Mouse (Mus musculus): Measurements from ENCODE around the gene Phactr1. TPM values are rescaled to one million over a fixed set of nuclear protein-coding genes. Genes with fewer than 3 reads are reported as not detected.

The Phactr1 gene
- total and polyA plus RNA-seq, 3 experiments = not detected

- Histone ChIP-seq H3K27ac (ENCODE audit: control insufficient read depth, low read depth, low read length) (no peak overlapping the region), H3K4me3 (ENCODE audit: control insufficient read depth in 1 of 2, insufficient read depth in 1 of 2, low read depth in 2 of 2, low read length in 2 of 2) (no peak overlapping the region), H3K27me3 (ENCODE audit: control insufficient read depth in 1 of 2, insufficient read depth in 2 of 2, low read length in 2 of 2) (no peaks in the 10 kb centered on the region), H3K9ac (ENCODE audit: control insufficient read depth, low read depth, low read length, poor library complexity, severe bottlenecking) (no peak overlapping the region), H3K9me3 (replicated peaks; ENCODE audit: insufficient read depth, low read length) (no peaks in the 10 kb centered on the region), H3K4me1 (ENCODE audit: control insufficient read depth in 1 of 2, insufficient read depth in 2 of 2, low read length in 2 of 2) (no peaks in the 10 kb centered on the region), H3K36me3 (ENCODE audit: control insufficient read depth in 1 of 2, insufficient read depth in 2 of 2, low read length in 2 of 2) (no peaks in the 10 kb centered on the region), H3K79me2 (ENCODE audit: control insufficient read depth, insufficient read depth, low read length, poor library complexity) (no peaks in the 10 kb centered on the region)
- TF ChIP-seq TAL1 (IDR thresholded peaks at IDR 0.05; ENCODE audit: low read length) = no peak
- TF ChIP-seq ZMIZ1 (IDR thresholded peaks at IDR 0.05; ENCODE audit: low read depth, low read length) = no peak
- no peak for DNase-seq (ENCODE audit: low read depth, low spot score)
These were observed 390.1 kb downstream of the Phactr1 start for GRCm38 (mm10) chr13:43070496-43070895.

GRCm38 (mm10) chr13:43070971-43071370 is 390.5 kb downstream of the Phactr1 start:
- no peaks in the 10 kb centered on the region for H3K4me1 ChIP-seq (ENCODE audit: control insufficient read depth in 1 of 2, insufficient read depth in 2 of 2, low read length in 2 of 2)
- H3K79me2 ChIP-seq (ENCODE audit: control insufficient read depth, insufficient read depth, low read length, poor library complexity) = no peaks in the 10 kb centered on the region
- H3K9ac ChIP-seq (ENCODE audit: control insufficient read depth, low read depth, low read length, poor library complexity, severe bottlenecking) = no peak overlapping the region
- no peak overlapping the region for H3K4me3 ChIP-seq (ENCODE audit: control insufficient read depth in 1 of 2, insufficient read depth in 1 of 2, low read depth in 2 of 2, low read length in 2 of 2)
- no peak for DNase-seq (ENCODE audit: low read depth, low spot score)
- H3K9me3 ChIP-seq (replicated peaks; ENCODE audit: insufficient read depth, low read length) = no peaks in the 10 kb centered on the region
- H3K27ac ChIP-seq (ENCODE audit: control insufficient read depth, low read depth, low read length) = no peak overlapping the region
- no peaks in the 10 kb centered on the region for H3K27me3 ChIP-seq (ENCODE audit: control insufficient read depth in 1 of 2, insufficient read depth in 2 of 2, low read length in 2 of 2)
- TF ChIP-seq GATA1 (IDR thresholded peaks at IDR 0.05; ENCODE audit: low read depth, low read length) (no peak), JUND (IDR thresholded peaks at IDR 0.05; ENCODE audit: low read depth, low read length) (no peak), MYB (IDR thresholded peaks at IDR 0.05; ENCODE audit: low read depth, low read length) (no peak), RCOR1 (IDR thresholded peaks at IDR 0.05; ENCODE audit: low read depth, low read length) (no peak), MYC (IDR thresholded peaks at IDR 0.05; ENCODE audit: low read depth, low read length) (no peak), TBP (IDR thresholded peaks at IDR 0.05; ENCODE audit: low read depth, low read length) (no peak), HCFC1 (IDR thresholded peaks at IDR 0.05; ENCODE audit: low read depth, low read length) (no peak), ZMIZ1 (IDR thresholded peaks at IDR 0.05; ENCODE audit: low read depth, low read length) (no peak), POLR2A (IDR thresholded peaks at IDR 0.05; ENCODE audit: control insufficient read depth in 1 of 2, insufficient read depth in 1 of 2, low read depth in 1 of 2, low read length in 2 of 2, poor library complexity in 1 of 2) (no peak), ETS1 (IDR thresholded peaks at IDR 0.05; ENCODE audit: low read depth, low read length) (no peak), USF2 (IDR thresholded peaks at IDR 0.05; ENCODE audit: borderline replicate concordance in 1 of 2, insufficient read depth in 1 of 2, low read depth in 1 of 2, low read length in 2 of 2) (no peak), EP300 (IDR thresholded peaks at IDR 0.05; ENCODE audit: low read depth in 1 of 2, low read length in 2 of 2) (no peak), USF1 (IDR thresholded peaks at IDR 0.05; ENCODE audit: low read depth, low read length) (no peak)
- H3K36me3 ChIP-seq (ENCODE audit: control insufficient read depth in 1 of 2, insufficient read depth in 2 of 2, low read length in 2 of 2) = no peaks in the 10 kb centered on the region

GRCm38 (mm10) chr13:43075456-43075855 is 395.0 kb downstream of the Phactr1 start:
- TF ChIP-seq POLR2AphosphoS2 (IDR thresholded peaks at IDR 0.05; ENCODE audit: low read length) (no peak), CTCF (IDR thresholded peaks at IDR 0.05 in 2 of 3, conservative IDR thresholded peaks at IDR 0.05 in 1 of 3; ENCODE audit: control insufficient read depth in 1 of 3, insufficient read depth in 1 of 3, low read depth in 2 of 3, low read length in 3 of 3, poor library complexity in 1 of 3, severe bottlenecking in 1 of 3) (no peak), MXI1 (IDR thresholded peaks at IDR 0.05; ENCODE audit: low read depth, low read length) (no peak), JUND (IDR thresholded peaks at IDR 0.05; ENCODE audit: low read depth, low read length) (no peak), TCF12 (IDR thresholded peaks at IDR 0.05; ENCODE audit: low read depth, low read length) (no peak), MYB (IDR thresholded peaks at IDR 0.05; ENCODE audit: low read depth, low read length) (no peak), MYC (IDR thresholded peaks at IDR 0.05; ENCODE audit: low read depth, low read length) (no peak), ZMIZ1 (IDR thresholded peaks at IDR 0.05; ENCODE audit: low read depth, low read length) (no peak), CHD1 (IDR thresholded peaks at IDR 0.05; ENCODE audit: low read depth, low read length) (no peak), EP300 (IDR thresholded peaks at IDR 0.05; ENCODE audit: low read depth in 1 of 2, low read length in 2 of 2) (no peak), ZKSCAN1 (IDR thresholded peaks at IDR 0.05; ENCODE audit: low read depth, low read length) (no peak), SMC3 (IDR thresholded peaks at IDR 0.05; ENCODE audit: low read depth, low read length) (no peak), HCFC1 (IDR thresholded peaks at IDR 0.05; ENCODE audit: low read depth, low read length) (no peak), ETS1 (IDR thresholded peaks at IDR 0.05; ENCODE audit: low read depth, low read length) (no peak), CHD2 (IDR thresholded peaks at IDR 0.05; ENCODE audit: low read length) (no peak), USF1 (IDR thresholded peaks at IDR 0.05; ENCODE audit: low read depth, low read length) (no peak), UBTF (IDR thresholded peaks at IDR 0.05; ENCODE audit: borderline replicate concordance, insufficient read depth, low read depth, low read length) (no peak)
- Histone ChIP-seq H3K4me3 (ENCODE audit: control insufficient read depth in 1 of 2, insufficient read depth in 1 of 2, low read depth in 2 of 2, low read length in 2 of 2) (no peak overlapping the region), H3K27me3 (ENCODE audit: control insufficient read depth in 1 of 2, insufficient read depth in 2 of 2, low read length in 2 of 2) (no peaks in the 10 kb centered on the region), H3K9me3 (replicated peaks; ENCODE audit: insufficient read depth, low read length) (no peaks in the 10 kb centered on the region), H3K27ac (ENCODE audit: control insufficient read depth, low read depth, low read length) (no peak overlapping the region), H3K4me1 (ENCODE audit: control insufficient read depth in 1 of 2, insufficient read depth in 2 of 2, low read length in 2 of 2) (no peaks in the 10 kb centered on the region), H3K79me2 (ENCODE audit: control insufficient read depth, insufficient read depth, low read length, poor library complexity) (no peaks in the 10 kb centered on the region), H3K36me3 (ENCODE audit: control insufficient read depth in 1 of 2, insufficient read depth in 2 of 2, low read length in 2 of 2) (no peaks in the 10 kb centered on the region), H3K9ac (ENCODE audit: control insufficient read depth, low read depth, low read length, poor library complexity, severe bottlenecking) (no peak overlapping the region)
- no peak for DNase-seq (ENCODE audit: low read depth, low spot score)
